Mouse (Mus musculus) embryonic facial prominence, embryonic 13.5 days (tissue): ENCODE results near the gene Akt3. TPM values are rescaled to one million over a fixed set of nuclear protein-coding genes. Genes with fewer than 3 reads are reported as not detected.

ENCODE experiments used
- ATAC-seq: fragments of 200-750 bp; cut with Nextera tagmentation; 2 replicates; pipeline ENCODE4 v1.8.0; 2017; ENCODE audit warnings: low read depth; ENCODE audit not compliant: insufficient number of reproducible peaks, insufficient read depth, low FRiP score, low TSS enrichment
- H3K27ac ChIP-seq: fragments of 300-500 bp; sonication (generic); 2 replicates; pipeline ENCODE4 v1.5.1; 2015; ENCODE audit warnings: moderate library complexity, mild to moderate bottlenecking, inconsistent platforms
- H3K27me3 ChIP-seq: fragments of 300-500 bp; sonication (generic); 2 replicates; pipeline ENCODE4 v1.6.1; 2015; ENCODE audit warnings: mild to moderate bottlenecking, inconsistent platforms
- H3K36me3 ChIP-seq: fragments of 300-500 bp; sonication (generic); 2 replicates; pipeline ENCODE4 v1.6.1; 2015; ENCODE audit warnings: mild to moderate bottlenecking, inconsistent platforms
- H3K4me1 ChIP-seq: fragments of 300-500 bp; sonication (generic); 2 replicates; pipeline ENCODE4 v1.6.1; 2015; ENCODE audit warnings: inconsistent platforms
- H3K4me2 ChIP-seq: fragments of 300-500 bp; sonication (generic); 2 replicates; pipeline ENCODE4 v1.6.1; 2015; ENCODE audit warnings: moderate library complexity, mild to moderate bottlenecking, inconsistent platforms
- H3K4me3 ChIP-seq: fragments of 300-500 bp; sonication (generic); 2 replicates; pipeline ENCODE4 v1.5.1; 2015; ENCODE audit warnings: mild to moderate bottlenecking, inconsistent platforms
- H3K9ac ChIP-seq: fragments of 300-500 bp; sonication (generic); 2 replicates; pipeline ENCODE4 v1.6.1; 2015; ENCODE audit warnings: mild to moderate bottlenecking, inconsistent platforms
- H3K9me3 ChIP-seq: fragments of 300-500 bp; sonication (generic); 2 replicates; pipeline ENCODE4 v1.6.1; 2016; ENCODE audit warnings: inconsistent platforms
- WGBS: fragments of 180-500 bp; shearing (Covaris S2); methylation state at CpG from one replicate; pipeline ENCODE4 v1.1.7; 2015; ENCODE audit warnings: mixed read lengths; 5-methylcytosine and 5-hydroxymethylcytosine counted together
- polyA plus RNA-seq: library from polyadenylated mRNA; unstranded; fragments of >200 nt; fragmentation: Nextera tagmentation; extraction: Ambion mirVana; gene quantifications from 2 replicates; pipeline ENCODE4 v1.2.1, GENCODE M21; 2015

Akt3 gene
- polyA plus RNA-seq, 1 experiment from 2014 or later: 6.5 TPM

GRCm38 (mm10) chr1:177257178-177258033 is 597 bp downstream of the Akt3 start:
- H3K4me3 ChIP-seq: peak overlapping the region; percentile 88
- H3K36me3 ChIP-seq: no peaks in the 10 kb centered on the region
- peak overlapping the region; percentile 97 for H3K27ac ChIP-seq
- H3K27me3 ChIP-seq: no peaks in the 10 kb centered on the region
- peaks cover 20% of the 10 kb centered on the region for H3K4me1 ChIP-seq
- whole genome bisulfite sequencing: under 1% methylated on average over 52 of the region's 86 CpGs
- H3K9me3 ChIP-seq: no peaks in the 10 kb centered on the region
- peak overlapping the region; percentile 91 for H3K4me2 ChIP-seq
- ATAC-seq: peak; percentile 64
- peak overlapping the region; percentile 86 for H3K9ac ChIP-seq

GRCm38 (mm10) chr1:177248638-177249037 is 9.4 kb downstream of the Akt3 start:
- ATAC-seq: no peak
- WGBS: 72% methylated on average over 4 of the region's 4 CpGs
- H3K4me2 ChIP-seq: no peak overlapping the region

GRCm38 (mm10) chr1:177238368-177238767 is 19.6 kb downstream of the Akt3 start:
- no peak for ATAC-seq
- no peak overlapping the region for H3K4me3 ChIP-seq
- WGBS: 74% methylated on average over 2 of the region's 2 CpGs

More at GRCm38 (mm10) chr1:177248638-177249037, 9.4 kb downstream of the Akt3 start:
- no peak overlapping the region for H3K4me3 ChIP-seq
- H3K9ac ChIP-seq: no peak overlapping the region
- no peaks in the 10 kb centered on the region for H3K9me3 ChIP-seq
- H3K36me3 ChIP-seq: no peaks in the 10 kb centered on the region
- H3K27me3 ChIP-seq: no peaks in the 10 kb centered on the region
- no peak overlapping the region for H3K27ac ChIP-seq
- no peaks in the 10 kb centered on the region for H3K4me1 ChIP-seq

GRCm38 (mm10) chr1:177236695-177237094 is 21.3 kb downstream of the Akt3 start:
- H3K27me3 ChIP-seq: no peaks in the 10 kb centered on the region
- WGBS: 64% methylated on average over 2 of the region's 2 CpGs
- no peaks in the 10 kb centered on the region for H3K9me3 ChIP-seq
- no peak overlapping the region for H3K9ac ChIP-seq
- no peak for ATAC-seq
- H3K27ac ChIP-seq: no peak overlapping the region
- H3K36me3 ChIP-seq: no peaks in the 10 kb centered on the region
- no peaks in the 10 kb centered on the region for H3K4me1 ChIP-seq
- no peak overlapping the region for H3K4me3 ChIP-seq
- H3K4me2 ChIP-seq: no peak overlapping the region

More at GRCm38 (mm10) chr1:177238368-177238767, 19.6 kb downstream of the Akt3 start:
- H3K9ac ChIP-seq: no peak overlapping the region
- H3K4me1 ChIP-seq: no peaks in the 10 kb centered on the region
- no peaks in the 10 kb centered on the region for H3K36me3 ChIP-seq
- no peaks in the 10 kb centered on the region for H3K9me3 ChIP-seq
- H3K27me3 ChIP-seq: no peaks in the 10 kb centered on the region
- H3K4me2 ChIP-seq: no peak overlapping the region
- H3K27ac ChIP-seq: no peak overlapping the region

- no peak overlapping the region for H3K4me2 ChIP-seq
- no peak overlapping the region for H3K4me3 ChIP-seq
- H3K27ac ChIP-seq: no peak overlapping the region
- no peak overlapping the region for H3K9ac ChIP-seq
- H3K9me3 ChIP-seq: no peaks in the 10 kb centered on the region
- H3K27me3 ChIP-seq: no peaks in the 10 kb centered on the region
- no peak for ATAC-seq
- no peaks in the 10 kb centered on the region for H3K36me3 ChIP-seq
- H3K4me1 ChIP-seq: no peaks in the 10 kb centered on the region
Measured at GRCm38 (mm10) chr1:177236249-177236648, 21.8 kb downstream of the Akt3 start.

- H3K27me3 ChIP-seq: no peaks in the 10 kb centered on the region
- 81% methylated on average over 5 of the region's 5 CpGs for WGBS
- H3K9me3 ChIP-seq: no peaks in the 10 kb centered on the region
- ATAC-seq: no peak
- no peaks in the 10 kb centered on the region for H3K36me3 ChIP-seq
- no peak overlapping the region for H3K4me3 ChIP-seq
- no peaks in the 10 kb centered on the region for H3K4me1 ChIP-seq
- no peak overlapping the region for H3K4me2 ChIP-seq
- no peak overlapping the region for H3K9ac ChIP-seq
- no peak overlapping the region for H3K27ac ChIP-seq
Measured at GRCm38 (mm10) chr1:177234462-177234861, 23.5 kb downstream of the Akt3 start.

- Histone ChIP-seq H3K27ac (no peak overlapping the region), H3K4me3 (no peak overlapping the region), H3K4me2 (no peak overlapping the region), H3K9me3 (no peaks in the 10 kb centered on the region), H3K4me1 (no peaks in the 10 kb centered on the region), H3K9ac (no peak overlapping the region), H3K36me3 (no peaks in the 10 kb centered on the region), H3K27me3 (no peaks in the 10 kb centered on the region)
- ATAC-seq: no peak
Measured at GRCm38 (mm10) chr1:177231122-177231521, 26.9 kb downstream of the Akt3 start.

- no peaks in the 10 kb centered on the region for H3K4me1 ChIP-seq
- no peak overlapping the region for H3K9ac ChIP-seq
- ATAC-seq: no peak
- no peaks in the 10 kb centered on the region for H3K27me3 ChIP-seq
- no peaks in the 10 kb centered on the region for H3K36me3 ChIP-seq
- H3K4me2 ChIP-seq: no peak overlapping the region
- no peak overlapping the region for H3K27ac ChIP-seq
- H3K9me3 ChIP-seq: no peaks in the 10 kb centered on the region
- 55% methylated on average over 1 of the region's 1 CpGs for WGBS
- H3K4me3 ChIP-seq: no peak overlapping the region
Measured at GRCm38 (mm10) chr1:177198978-177199377, 59.0 kb downstream of the Akt3 start.

- Histone ChIP-seq H3K27me3 (no peaks in the 10 kb centered on the region), H3K9ac (no peak overlapping the region), H3K9me3 (no peaks in the 10 kb centered on the region), H3K4me1 (no peaks in the 10 kb centered on the region), H3K27ac (no peak overlapping the region), H3K4me2 (no peak overlapping the region), H3K36me3 (no peaks in the 10 kb centered on the region), H3K4me3 (no peak overlapping the region)
- no peak for ATAC-seq
Measured at GRCm38 (mm10) chr1:177195224-177195623, 62.8 kb downstream of the Akt3 start.

GRCm38 (mm10) chr1:177194324-177194723 is 63.7 kb downstream of the Akt3 start:
- no peaks in the 10 kb centered on the region for H3K27me3 ChIP-seq
- no peak overlapping the region for H3K27ac ChIP-seq
- H3K36me3 ChIP-seq: no peaks in the 10 kb centered on the region
- 50% methylated on average over 1 of the region's 1 CpGs for WGBS
- no peaks in the 10 kb centered on the region for H3K9me3 ChIP-seq
- H3K4me3 ChIP-seq: no peak overlapping the region
- ATAC-seq: no peak
- H3K9ac ChIP-seq: no peak overlapping the region
- no peaks in the 10 kb centered on the region for H3K4me1 ChIP-seq
- no peak overlapping the region for H3K4me2 ChIP-seq

- Histone ChIP-seq H3K9me3 (no peaks in the 10 kb centered on the region), H3K27ac (no peak overlapping the region)
- 46% methylated on average over 3 of the region's 3 CpGs for WGBS
Measured at GRCm38 (mm10) chr1:177191623-177192022, 66.4 kb downstream of the Akt3 start.

GRCm38 (mm10) chr1:177190358-177190757 is 67.6 kb downstream of the Akt3 start:
- no peak overlapping the region for H3K27ac ChIP-seq
- no peak overlapping the region for H3K4me2 ChIP-seq
- H3K27me3 ChIP-seq: no peaks in the 10 kb centered on the region
- no peaks in the 10 kb centered on the region for H3K9me3 ChIP-seq
- no peak overlapping the region for H3K9ac ChIP-seq
- no peak overlapping the region for H3K4me3 ChIP-seq
- no peaks in the 10 kb centered on the region for H3K4me1 ChIP-seq
- no peak for ATAC-seq
- no peaks in the 10 kb centered on the region for H3K36me3 ChIP-seq
- WGBS: 92% methylated on average over 1 of the region's 1 CpGs

More at GRCm38 (mm10) chr1:177191623-177192022, 66.4 kb downstream of the Akt3 start:
- H3K4me2 ChIP-seq: no peak overlapping the region
- H3K4me3 ChIP-seq: no peak overlapping the region
- H3K27me3 ChIP-seq: no peaks in the 10 kb centered on the region
- H3K9ac ChIP-seq: no peak overlapping the region
- no peaks in the 10 kb centered on the region for H3K36me3 ChIP-seq
- no peaks in the 10 kb centered on the region for H3K4me1 ChIP-seq
- ATAC-seq: no peak
